Mouse (Mus musculus): ENCODE measurements around the gene Slc25a54.

- TF ChIP-seq CTCF (IDR thresholded peaks at IDR 0.05; ENCODE audit: insufficient read depth, low read length) = no peak
- TF ChIP-seq POLR2A (IDR thresholded peaks at IDR 0.05; ENCODE audit: borderline replicate concordance, extremely low read depth, low read depth, low read length) = no peak
These were observed 75.8 kb downstream of the Slc25a54 start for GRCm38 (mm10) chr3:109155926-109156669.

Data from lung, adult 2 months (tissue).